ENCODE assay signal across 29 mouse cellular contexts in genomic region chr19:38249627-38250026, GRCm38 (mm10). TPM values are rescaled to one million over a fixed set of nuclear protein-coding genes. Genes with fewer than 3 reads are reported as not detected.
DNase-seq lines count a peak whose midpoint lies in the region; ATAC-seq and TF ChIP-seq lines count a peak whose summit lies in the region.
"Had no signal": no experiment of that assay in that cellular context is flagged by ENCODE, and none has a peak within 500 bp of the region (broad histone marks: within the 10 kb centered on the region; RNA-seq: fewer than 3 reads in every experiment).

No protein-coding gene starts in this region.

- DNase-seq in frontal cortex, adult 2 months (ENCODE audit: extremely low spot score in 1 of 2, low spot score in 1 of 2) = no peak
- peak in 1 of 2 experiments; percentile 61 for DNase-seq in layer of hippocampus, adult 2 months (ENCODE audit: low spot score in 2 of 2)
- no peak for DNase-seq in layer of hippocampus, postnatal 25 days (ENCODE audit: extremely low spot score in 1 of 2, low spot score in 1 of 2)
- peak; percentile 6 for DNase-seq in midbrain, embryonic 11.5 days (ENCODE audit: low spot score, missing footprints)
- DNase-seq: adrenal gland, adult 8-10 months; adrenal gland, postnatal 25 days; cerebellum, adult 11 months; cerebellum, adult 2 months; cerebellum, adult 9-11 months; cerebellum, postnatal 25 days; gastrocnemius, postnatal 10 days; gastrocnemius, postnatal 36 days; heart, adult 18-20 months; heart, postnatal 10 days; heart, postnatal 36 days had no signal

- ATAC-seq in forebrain, embryonic 15.5 days (replicated peaks) = no peak
- no peak for ATAC-seq in forebrain, embryonic 13.5 days
- peak; percentile 64 for ATAC-seq in frontal cortex, adult (ENCODE audit: low TSS enrichment)
- no peak for ATAC-seq in midbrain, embryonic 11.5 days (ENCODE audit: low FRiP score)
- no peak for ATAC-seq in midbrain, embryonic 15.5 days (replicated peaks)
- ATAC-seq: activated CD4-positive, CD25-positive, alpha-beta regulatory T cell, adult 4 months; hindbrain, postnatal 0 days; inflammation-experienced regulatory T-cells, adult 6 months; intestine, embryonic 16.5 days had no signal

- no peaks in the 10 kb centered on the region for H3K9me3 ChIP-seq in forebrain, embryonic 15.5 days
- no peaks in the 10 kb centered on the region for H3K9me3 ChIP-seq in forebrain, embryonic 13.5 days (replicated peaks)
- no peaks in the 10 kb centered on the region for H3K9me3 ChIP-seq in midbrain, embryonic 11.5 days (ENCODE audit: control insufficient read depth, low read length)
- no peaks in the 10 kb centered on the region for H3K9me3 ChIP-seq in midbrain, embryonic 15.5 days
- H3K9me3 ChIP-seq: embryonic facial prominence, embryonic 12.5 days; embryonic facial prominence, embryonic 15.5 days; heart, embryonic 12.5 days; heart, embryonic 15.5 days had no signal

- H3K4me2 ChIP-seq in forebrain, embryonic 15.5 days (replicated peaks) = no peak overlapping the region
- no peak overlapping the region for H3K4me2 ChIP-seq in forebrain, embryonic 13.5 days
- no peak overlapping the region for H3K4me2 ChIP-seq in midbrain, embryonic 11.5 days
- no peak overlapping the region for H3K4me2 ChIP-seq in midbrain, embryonic 15.5 days
- H3K4me2 ChIP-seq: embryonic facial prominence, embryonic 12.5 days; embryonic facial prominence, embryonic 15.5 days; heart, embryonic 12.5 days; heart, embryonic 15.5 days; hindbrain, embryonic 14.5 days had no signal

- 0 out of 2 replicates have a peak overlapping the region, but pooled peaks have one; percentile 48 for H3K27ac ChIP-seq in forebrain, embryonic 15.5 days (replicated peaks)
- no peak overlapping the region for H3K27ac ChIP-seq in forebrain, embryonic 13.5 days
- H3K27ac ChIP-seq in layer of hippocampus, adult 2 months = peak overlapping the region; percentile 77
- H3K27ac ChIP-seq in midbrain, embryonic 11.5 days (ENCODE audit: low read depth, low read length) = no peak overlapping the region
- no peak overlapping the region for H3K27ac ChIP-seq in midbrain, embryonic 15.5 days
- H3K27ac ChIP-seq: embryonic facial prominence, embryonic 12.5 days; embryonic facial prominence, embryonic 15.5 days; heart, embryonic 15.5 days; hindbrain, embryonic 14.5 days; hindbrain, postnatal 0 days had no signal

- H3K27me3 ChIP-seq in forebrain, embryonic 15.5 days = no peaks in the 10 kb centered on the region
- H3K27me3 ChIP-seq in forebrain, embryonic 13.5 days = no peaks in the 10 kb centered on the region
- no peaks in the 10 kb centered on the region for H3K27me3 ChIP-seq in midbrain, embryonic 11.5 days (ENCODE audit: control insufficient read depth, insufficient read depth, low read length)
- H3K27me3 ChIP-seq in midbrain, embryonic 15.5 days (replicated peaks) = no peaks in the 10 kb centered on the region
- H3K27me3 ChIP-seq: embryonic facial prominence, embryonic 15.5 days; heart, embryonic 12.5 days; heart, embryonic 15.5 days had no signal

- no peak overlapping the region for H3K9ac ChIP-seq in forebrain, embryonic 15.5 days (replicated peaks)
- H3K9ac ChIP-seq in forebrain, embryonic 13.5 days = no peak overlapping the region
- no peak overlapping the region for H3K9ac ChIP-seq in midbrain, embryonic 11.5 days (ENCODE audit: low read length)
- no peak overlapping the region for H3K9ac ChIP-seq in midbrain, embryonic 15.5 days
- H3K9ac ChIP-seq: embryonic facial prominence, embryonic 12.5 days; embryonic facial prominence, embryonic 15.5 days; heart, embryonic 12.5 days; heart, embryonic 15.5 days; hindbrain, embryonic 14.5 days had no signal

- WGBS in forebrain, embryonic 15.5 days = 73% methylated on average over 8 of the region's 8 CpGs
- WGBS in forebrain, embryonic 13.5 days = 80% methylated on average over 8 of the region's 8 CpGs
- WGBS in midbrain, embryonic 11.5 days = 81% methylated on average over 8 of the region's 8 CpGs
- WGBS in midbrain, embryonic 15.5 days = 82% methylated on average over 8 of the region's 8 CpGs

- no peaks in the 10 kb centered on the region for H3K36me3 ChIP-seq in forebrain, embryonic 15.5 days
- no peaks in the 10 kb centered on the region for H3K36me3 ChIP-seq in forebrain, embryonic 13.5 days (ENCODE audit: poor library complexity, severe bottlenecking)
- no peaks in the 10 kb centered on the region for H3K36me3 ChIP-seq in midbrain, embryonic 11.5 days (ENCODE audit: control insufficient read depth, insufficient read depth, low read length)
- no peaks in the 10 kb centered on the region for H3K36me3 ChIP-seq in midbrain, embryonic 15.5 days (replicated peaks)
- H3K36me3 ChIP-seq: embryonic facial prominence, embryonic 12.5 days; embryonic facial prominence, embryonic 15.5 days; heart, embryonic 12.5 days; heart, embryonic 15.5 days had no signal

- peaks cover 23% of the 10 kb centered on the region for H3K4me1 ChIP-seq in forebrain, embryonic 15.5 days
- peaks cover 24% of the 10 kb centered on the region for H3K4me1 ChIP-seq in forebrain, embryonic 13.5 days
- H3K4me1 ChIP-seq in midbrain, embryonic 11.5 days (ENCODE audit: control insufficient read depth, insufficient read depth, low read length) = 0 out of 2 replicates have a peak, but pooled peaks cover 2% of the 10 kb centered on the region
- H3K4me1 ChIP-seq in midbrain, embryonic 15.5 days = peaks cover 5% of the 10 kb centered on the region
- H3K4me1 ChIP-seq: embryonic facial prominence, embryonic 12.5 days; heart, embryonic 15.5 days had no signal

- H3K4me3 ChIP-seq in forebrain, embryonic 15.5 days = no peak overlapping the region
- H3K4me3 ChIP-seq in forebrain, embryonic 13.5 days = no peak overlapping the region
- no peak overlapping the region for H3K4me3 ChIP-seq in layer of hippocampus, adult 2 months
- no peak overlapping the region for H3K4me3 ChIP-seq in midbrain, embryonic 11.5 days (ENCODE audit: low read depth, low read length)
- H3K4me3 ChIP-seq in midbrain, embryonic 15.5 days = no peak overlapping the region
- H3K4me3 ChIP-seq: embryonic facial prominence, embryonic 12.5 days; embryonic facial prominence, embryonic 15.5 days; heart, embryonic 12.5 days; heart, embryonic 15.5 days had no signal

- TF ChIP-seq CTCF in layer of hippocampus, adult 2 months (conservative IDR thresholded peaks at IDR 0.05) = no peak

RNA-seq across cellular contexts. Expression of gene Lgi1, which starts 14.7 kb away (rescaled TPM):
- polyA plus RNA-seq in forebrain, embryonic 15.5 days (2015; fragmentation: Nextera tagmentation; extraction: Ambion mirVana) = 13.0 and 14.4 TPM in 2 replicates
- polyA plus RNA-seq in forebrain, embryonic 13.5 days (2015; fragmentation: Nextera tagmentation; extraction: Ambion mirVana) = 5.9 TPM in 2 replicates
- polyA plus RNA-seq in frontal cortex, adult 2 months (2012; rRNA removed) = 64.9 and 72.0 TPM in 2 replicates
- total RNA-seq in layer of hippocampus, adult 2 months (2021) = 100 to 1,000 TPM; 196 to 209 TPM
- 100 to 1,000 TPM; 181 to 207 TPM for total RNA-seq in layer of hippocampus, postnatal 25 days (2021)
- polyA plus RNA-seq in midbrain, embryonic 11.5 days (2014; fragmentation: Nextera tagmentation; extraction: Ambion mirVana) = 2.0 and 2.5 TPM in 2 replicates
- 14.7 and 20.7 TPM in 2 replicates for polyA plus RNA-seq in midbrain, embryonic 15.5 days (2015; fragmentation: Nextera tagmentation; extraction: Ambion mirVana)
- total RNA-seq: common myeloid progenitor, adult 5-6 weeks had no signal
- polyA plus RNA-seq: activated CD4-positive, CD25-positive, alpha-beta regulatory T cell, adult 4 months; heart, embryonic 12.5 days had no signal

RNA-seq across cellular contexts. Expression of gene Fra10ac1, which starts 25.7 kb away (rescaled TPM):
- polyA plus RNA-seq in forebrain, embryonic 15.5 days (2015; fragmentation: Nextera tagmentation; extraction: Ambion mirVana) = 53.7 and 54.9 TPM in 2 replicates
- 50.4 and 52.4 TPM in 2 replicates for polyA plus RNA-seq in forebrain, embryonic 13.5 days (2015; fragmentation: Nextera tagmentation; extraction: Ambion mirVana)
- polyA plus RNA-seq in frontal cortex, adult 2 months (2012; rRNA removed) = 26.9 and 27.8 TPM in 2 replicates
- total RNA-seq in layer of hippocampus, adult 2 months (2021) = 10 to 100 TPM; 17.8 to 22.4 TPM
- 10 to 100 TPM; 16.3 to 22.6 TPM for total RNA-seq in layer of hippocampus, postnatal 25 days (2021)
- 45.7 and 47.5 TPM in 2 replicates for polyA plus RNA-seq in midbrain, embryonic 11.5 days (2014; fragmentation: Nextera tagmentation; extraction: Ambion mirVana)
- 41.3 and 43.9 TPM in 2 replicates for polyA plus RNA-seq in midbrain, embryonic 15.5 days (2015; fragmentation: Nextera tagmentation; extraction: Ambion mirVana)

Comparison
In these comparisons a context has a peak if more than half of its experiments do, and no peak if none do; other contexts are left out.
1. H3K27ac ChIP-seq: peak in forebrain, embryonic 15.5 days (single experiment) and layer of hippocampus, adult 2 months (single experiment); none in forebrain, embryonic 13.5 days (single experiment), midbrain, embryonic 11.5 days (single experiment) and midbrain, embryonic 15.5 days (single experiment).